Mouse (Mus musculus) E14TG2a.4 (cell line): ENCODE data around the gene Zpbp2.

ENCODE experiments used
- CTCF ChIP-seq: conservative IDR thresholded peaks from 2 replicates; pipeline ENCODE4 v1.5.1; 2014; ENCODE audit warnings: low read length
- NANOG ChIP-seq: IDR thresholded peaks from 2 replicates; pipeline ENCODE4 v1.6.1; 2014; ENCODE audit warnings: borderline replicate concordance, low read length, mixed read lengths
- POU5F1 ChIP-seq: IDR thresholded peaks from 2 replicates; pipeline ENCODE4 v1.6.1; 2014; ENCODE audit warnings: low read length, borderline replicate concordance

DNA sequence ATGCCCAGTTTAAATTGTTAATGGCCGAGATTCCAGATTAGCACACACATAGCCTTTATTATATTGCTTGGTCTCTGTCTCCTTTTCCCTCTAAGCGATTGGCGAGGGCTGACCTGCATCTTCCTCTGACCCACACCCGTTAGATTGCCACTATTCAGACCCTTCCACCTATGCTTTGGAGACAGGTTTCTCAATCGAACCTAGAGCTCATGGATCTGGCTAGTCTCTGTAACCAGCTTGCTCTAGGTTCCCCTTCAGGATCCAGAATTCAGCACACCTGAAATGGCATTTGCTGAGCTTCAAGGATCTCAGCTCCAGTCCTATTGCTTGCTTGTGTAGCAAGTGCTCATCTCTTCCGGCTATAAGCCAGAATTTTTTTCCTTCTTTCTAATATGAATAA lies 18.6 kb downstream of the Zpbp2 start:
- TF ChIP-seq CTCF (no peak), POU5F1 (no peak), NANOG (no peak)
